Mouse (Mus musculus) heart, adult 18-20 months (tissue): ENCODE data around the gene Adamtsl4. TPM values are rescaled to one million over a fixed set of nuclear protein-coding genes. Genes with fewer than 3 reads are reported as not detected.

Source experiments
- DNase-seq, 2 experiments: peaks; one replicate each; pipeline ENCODE4 v3.0.0; 2021 to 2022; ENCODE audit warnings: mixed read lengths in 1 of 2
- total RNA-seq, 2 experiments: library from RNA; stranded (reverse); gene quantifications; 2 replicates each; pipeline ENCODE4 v1.2.3; 2021

The Adamtsl4 gene
- total RNA-seq, 2 experiments from 2014 or later, result 39.1 to 40.6 TPM

GRCm38 (mm10) chr3:95660788-95661478 is 26.8 kb downstream of the Adamtsl4 start:
- DNase-seq, result peak in 1 of 2 experiments; percentile 41

GRCm38 (mm10) chr3:95659948-95660347 is 27.8 kb downstream of the Adamtsl4 start:
- no peak for DNase-seq

GRCm38 (mm10) chr3:95658868-95659712 is 28.6 kb downstream of the Adamtsl4 start:
- DNase-seq, result peak; percentile 87 to 92

GRCm38 (mm10) chr3:95658236-95658867 is 29.4 kb downstream of the Adamtsl4 start, which contains the start of gene Mcl1:
Mcl1 (plus strand) TSS chr3:95658788.
- peak; percentile 96 to 98 for DNase-seq

- DNase-seq, result peak in 1 of 2 experiments; percentile 17
Observed at GRCm38 (mm10) chr3:95657711-95658110, 30.0 kb downstream of the Adamtsl4 start.

GRCm38 (mm10) chr3:95657108-95657507 is 30.6 kb downstream of the Adamtsl4 start:
- DNase-seq, result peak in 1 of 2 experiments; percentile 18

GRCm38 (mm10) chr3:95655437-95655836 is 32.3 kb downstream of the Adamtsl4 start:
- peak; percentile 48 to 59 for DNase-seq

- DNase-seq, result peak; percentile 22 to 45
Observed at GRCm38 (mm10) chr3:95654371-95654770, 33.3 kb downstream of the Adamtsl4 start.

- peak; percentile 70 to 74 for DNase-seq
Observed at GRCm38 (mm10) chr3:95653473-95654034, 34.2 kb downstream of the Adamtsl4 start.

GRCm38 (mm10) chr3:95652871-95653270 is 34.8 kb downstream of the Adamtsl4 start:
- DNase-seq, result peak in 1 of 2 experiments; percentile 11

- DNase-seq, result peak; percentile 41 to 53
Observed at GRCm38 (mm10) chr3:95652204-95652811, 35.4 kb downstream of the Adamtsl4 start.

GRCm38 (mm10) chr3:95651391-95652203 is 36.1 kb downstream of the Adamtsl4 start:
- DNase-seq, result peak in 1 of 2 experiments; percentile 33

- no peak for DNase-seq
Observed at GRCm38 (mm10) chr3:95651033-95651373, 36.7 kb downstream of the Adamtsl4 start.

- peak; percentile 79 to 91 for DNase-seq
Observed at GRCm38 (mm10) chr3:95650276-95651032, 37.3 kb downstream of the Adamtsl4 start.

- DNase-seq, result no peak
Observed at GRCm38 (mm10) chr3:95648016-95648415, 39.7 kb downstream of the Adamtsl4 start.

GRCm38 (mm10) chr3:95645313-95646235 is 42.1 kb downstream of the Adamtsl4 start:
- DNase-seq, result peak in 1 of 2 experiments; percentile 85

GRCm38 (mm10) chr3:95643097-95643496 is 44.6 kb downstream of the Adamtsl4 start:
- no peak for DNase-seq

GRCm38 (mm10) chr3:95639694-95640093 is 48.0 kb downstream of the Adamtsl4 start:
- no peak for DNase-seq

- no peak for DNase-seq
Observed at GRCm38 (mm10) chr3:95636072-95636471, 51.6 kb downstream of the Adamtsl4 start.
